Mouse (Mus musculus) adrenal gland, postnatal 10 days (tissue): ENCODE measurements at regions not wholly inside any gene's neighbourhood (a gene's known extent, or its start where the extent isn't known, plus 50 kb on each side); places are given as distances from the start of the nearest gene placed in this dataset. TPM values are rescaled to one million over a fixed set of nuclear protein-coding genes. Genes with fewer than 3 reads are reported as not detected.

Experiments
- DNase-seq: peaks from one replicate; pipeline ENCODE4 v3.0.0; 2021; ENCODE audit warnings: mixed read lengths
- microRNA-seq: library from miRNA; unstranded; fragments of <30 nt; microRNA quantifications from one replicate; pipeline ENCODE4 v1.2.0, GENCODE M21; 2021

DNA sequence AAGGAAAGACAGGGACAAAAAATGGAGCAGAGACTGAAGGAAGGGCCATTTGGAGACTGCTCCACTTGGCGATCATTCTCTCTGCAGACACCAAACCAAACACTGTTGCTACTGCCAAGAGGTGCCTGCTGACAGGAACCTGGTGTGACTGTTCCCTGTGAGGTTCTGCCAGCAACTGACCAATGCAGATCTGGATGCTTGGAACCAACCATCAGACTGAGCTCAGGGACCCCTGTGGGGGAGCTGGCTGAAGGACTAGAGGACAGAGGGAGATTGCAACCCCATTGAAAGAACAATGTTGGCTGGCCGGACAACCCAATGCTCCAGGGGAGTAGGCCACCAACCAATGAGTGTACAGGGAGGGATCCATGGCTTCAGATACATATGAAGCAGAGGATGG is 139.2 kb upstream of the Cep126 start:
- no peak for DNase-seq

- DNase-seq: no peak
Observed at GRCm38 (mm10) chr9:8249542-8249941, 115.4 kb upstream of the Cep126 start.

- no peak for DNase-seq
Observed at GRCm38 (mm10) chr9:8228078-8228477, 94.0 kb upstream of the Cep126 start.

- no peak for DNase-seq
Observed at GRCm38 (mm10) chr9:8226415-8226814, 92.3 kb upstream of the Cep126 start.

DNA sequence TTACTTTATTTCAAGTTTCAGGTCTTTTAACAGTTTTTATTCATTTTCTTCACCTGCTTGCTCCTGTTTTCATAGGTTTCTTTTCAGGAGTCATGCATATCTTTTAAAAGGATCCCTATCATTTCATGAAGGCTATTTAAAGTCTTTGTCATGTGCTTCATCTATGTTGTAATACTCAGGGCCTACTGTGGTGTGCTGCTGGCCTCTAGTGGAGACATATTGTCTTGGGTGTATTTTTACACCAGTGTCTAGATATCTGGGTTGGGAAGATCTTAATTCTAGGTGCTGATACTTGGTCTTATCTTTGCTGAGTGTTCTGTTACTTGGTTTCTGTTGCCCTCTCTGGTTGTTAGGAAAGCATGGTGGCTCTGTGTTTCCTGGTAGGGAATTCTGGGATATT is 74.8 kb upstream of the Cep126 start:
- DNase-seq: peak; percentile 68

DNA sequence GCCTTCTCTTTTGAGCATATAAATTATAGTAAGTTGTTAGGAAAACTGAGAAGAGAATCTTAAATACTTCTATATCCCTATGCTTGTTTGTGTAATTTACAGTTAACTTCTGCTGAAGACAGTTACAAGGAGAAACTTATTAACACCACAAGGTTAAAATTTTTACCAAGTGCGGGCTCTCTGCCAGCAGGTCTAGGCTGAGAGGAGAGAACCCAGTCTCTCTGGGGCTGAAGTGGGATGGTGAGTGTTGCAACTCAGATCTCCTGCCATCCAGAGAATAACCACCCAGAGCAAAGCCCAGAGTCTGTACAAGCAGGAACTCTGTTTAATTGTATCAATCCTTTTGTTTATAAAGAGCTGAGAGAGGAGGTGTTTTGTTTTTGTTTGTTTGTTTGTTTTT is 51.3 kb upstream of the Cep126 start:
- peak; percentile 42 for DNase-seq

Small RNA genes lying in the stretch of these regions (microRNA-seq; reads per million reads assigned to microRNA genes)
- gene Mir1899: not detected
